Mouse (Mus musculus) adipocyte (in vitro differentiated cells): ENCODE data around the gene Cggbp1.
A peak's percentile ranks its signal among the peaks of the same experiment; 100 is the strongest.

Source experiments
- DNase-seq: peaks from one replicate; pipeline ENCODE4 v3.0.0-alpha.2; 2016; ENCODE audit warnings: low spot score

The Cggbp1 gene

GRCm38 (mm10) chr16:64873416-64874305 lies 21.9 kb downstream of the Cggbp1 start:
- DNase-seq, result peak; percentile 89

- no peak for DNase-seq
Observed at GRCm38 (mm10) chr16:64875384-64875783, 23.6 kb downstream of the Cggbp1 start.

GRCm38 (mm10) chr16:64875822-64876221 lies 24.0 kb downstream of the Cggbp1 start:
- DNase-seq, result no peak

GRCm38 (mm10) chr16:64876631-64877265 lies 25.0 kb downstream of the Cggbp1 start:
- DNase-seq, result no peak

GRCm38 (mm10) chr16:64877314-64877713 lies 25.5 kb downstream of the Cggbp1 start:
- no peak for DNase-seq

- no peak for DNase-seq
Observed at GRCm38 (mm10) chr16:64878611-64879132, 26.9 kb downstream of the Cggbp1 start.

- DNase-seq, result no peak
Observed at GRCm38 (mm10) chr16:64879735-64880134, 27.9 kb downstream of the Cggbp1 start.

- DNase-seq, result no peak
Observed at GRCm38 (mm10) chr16:64880986-64881385, 29.2 kb downstream of the Cggbp1 start.

GRCm38 (mm10) chr16:64881442-64881841 lies 29.6 kb downstream of the Cggbp1 start:
- no peak for DNase-seq

GRCm38 (mm10) chr16:64883896-64884295 lies 32.1 kb downstream of the Cggbp1 start:
- no peak for DNase-seq

GRCm38 (mm10) chr16:64884420-64884838 lies 32.6 kb downstream of the Cggbp1 start:
- no peak for DNase-seq

GRCm38 (mm10) chr16:64885142-64885541 lies 33.3 kb downstream of the Cggbp1 start:
- no peak for DNase-seq

- no peak for DNase-seq
Observed at GRCm38 (mm10) chr16:64885547-64885946, 33.8 kb downstream of the Cggbp1 start.

GRCm38 (mm10) chr16:64889496-64889895 lies 37.7 kb downstream of the Cggbp1 start:
- DNase-seq, result no peak

- DNase-seq, result peak; percentile 42
Observed at GRCm38 (mm10) chr16:64899084-64899483, 47.3 kb downstream of the Cggbp1 start.

GRCm38 (mm10) chr16:64903328-64903727 lies 51.5 kb downstream of the Cggbp1 start:
- peak; percentile 28 for DNase-seq

- DNase-seq, result peak; percentile 57
Observed at GRCm38 (mm10) chr16:64907112-64907511, 55.3 kb downstream of the Cggbp1 start.

- no peak for DNase-seq
Observed at GRCm38 (mm10) chr16:64908747-64909146, 57.0 kb downstream of the Cggbp1 start.
